Mouse (Mus musculus) embryonic facial prominence, embryonic 12.5 days (tissue): ENCODE results near the gene Usp39. TPM values are rescaled to one million over a fixed set of nuclear protein-coding genes. Genes with fewer than 3 reads are reported as not detected.

Experiments
- ATAC-seq: fragments of 200-750 bp; cut with Nextera tagmentation; 2 replicates; pipeline ENCODE4 v1.8.0; 2017; ENCODE audit not compliant: insufficient number of reproducible peaks, insufficient read depth, low FRiP score, low TSS enrichment
- H3K27ac ChIP-seq: fragments of 300-500 bp; sonication (generic); 2 replicates; pipeline ENCODE4 v1.5.1; 2016; ENCODE audit warnings: mild to moderate bottlenecking
- H3K27me3 ChIP-seq: fragments of 300-500 bp; sonication (generic); 2 replicates; pipeline ENCODE4 v1.6.1; 2016; ENCODE audit warnings: mild to moderate bottlenecking, moderate library complexity
- H3K36me3 ChIP-seq: fragments of 300-500 bp; sonication (generic); 2 replicates; pipeline ENCODE4 v1.6.1; 2016; ENCODE audit warnings: mild to moderate bottlenecking
- H3K4me1 ChIP-seq: fragments of 300-500 bp; sonication (generic); 2 replicates; pipeline ENCODE4 v1.6.1; 2016
- H3K4me2 ChIP-seq: fragments of 300-500 bp; sonication (generic); replicated peaks from 2 replicates; pipeline ENCODE4 v1.6.1; 2016; ENCODE audit warnings: mild to moderate bottlenecking, moderate library complexity
- H3K4me3 ChIP-seq: fragments of 300-500 bp; sonication (generic); 2 replicates; pipeline ENCODE4 v1.5.1; 2016; ENCODE audit warnings: mild to moderate bottlenecking
- H3K9ac ChIP-seq: fragments of 300-500 bp; sonication (generic); 2 replicates; pipeline ENCODE4 v1.6.1; 2016; ENCODE audit warnings: mild to moderate bottlenecking, moderate library complexity
- H3K9me3 ChIP-seq: fragments of 300-500 bp; sonication (generic); 2 replicates; pipeline ENCODE4 v1.6.1; 2016; ENCODE audit warnings: mild to moderate bottlenecking, moderate library complexity
- WGBS: fragments of 180-500 bp; shearing (Covaris S2); methylation state at CpG from one replicate; pipeline ENCODE4 v1.1.7; 2016; 5-methylcytosine and 5-hydroxymethylcytosine counted together
- polyA plus RNA-seq: library from polyadenylated mRNA; unstranded; fragments of >200 nt; fragmentation: Nextera tagmentation; extraction: Ambion mirVana; gene quantifications from 2 replicates; pipeline ENCODE4 v1.2.1, GENCODE M21; 2016

The Usp39 gene
- polyA plus RNA-seq, 1 experiment from 2014 or later, result 64.5 TPM

- no peak overlapping the region for H3K4me2 ChIP-seq
- H3K27ac ChIP-seq, result no peak overlapping the region
- H3K9ac ChIP-seq, result no peak overlapping the region
- no peaks in the 10 kb centered on the region for H3K9me3 ChIP-seq
- WGBS, result 83% methylated on average over 11 of the region's 11 CpGs
- no peak for ATAC-seq
- no peaks in the 10 kb centered on the region for H3K4me1 ChIP-seq
- H3K4me3 ChIP-seq, result no peak overlapping the region
- H3K27me3 ChIP-seq, result no peaks in the 10 kb centered on the region
- peaks cover 67% of the 10 kb centered on the region for H3K36me3 ChIP-seq
These were observed 26.0 kb downstream of the Usp39 start for GRCm38 (mm10) chr6:72319019-72319418.

GRCm38 (mm10) chr6:72318440-72318839 lies 26.5 kb downstream of the Usp39 start:
- H3K4me3 ChIP-seq, result no peak overlapping the region
- no peaks in the 10 kb centered on the region for H3K4me1 ChIP-seq
- no peak overlapping the region for H3K27ac ChIP-seq
- no peak overlapping the region for H3K4me2 ChIP-seq
- no peaks in the 10 kb centered on the region for H3K9me3 ChIP-seq
- H3K9ac ChIP-seq, result no peak overlapping the region
- peaks cover 67% of the 10 kb centered on the region for H3K36me3 ChIP-seq
- 76% methylated on average over 5 of the region's 5 CpGs for WGBS
- no peaks in the 10 kb centered on the region for H3K27me3 ChIP-seq
- ATAC-seq, result no peak

- H3K27me3 ChIP-seq, result no peaks in the 10 kb centered on the region
- peaks cover 59% of the 10 kb centered on the region for H3K36me3 ChIP-seq
- no peak overlapping the region for H3K4me2 ChIP-seq
- no peak overlapping the region for H3K27ac ChIP-seq
- no peaks in the 10 kb centered on the region for H3K9me3 ChIP-seq
- no peak overlapping the region for H3K4me3 ChIP-seq
- no peaks in the 10 kb centered on the region for H3K4me1 ChIP-seq
- 67% methylated on average over 1 of the region's 1 CpGs for WGBS
- no peak overlapping the region for H3K9ac ChIP-seq
- ATAC-seq, result no peak
These were observed 28.9 kb downstream of the Usp39 start for GRCm38 (mm10) chr6:72316044-72316443.

GRCm38 (mm10) chr6:72315384-72315783 lies 29.6 kb downstream of the Usp39 start:
- Histone ChIP-seq H3K27ac (no peak overlapping the region), H3K36me3 (peaks cover 52% of the 10 kb centered on the region), H3K9me3 (no peaks in the 10 kb centered on the region), H3K4me1 (no peaks in the 10 kb centered on the region), H3K4me2 (no peak overlapping the region), H3K4me3 (no peak overlapping the region), H3K27me3 (no peaks in the 10 kb centered on the region), H3K9ac (no peak overlapping the region)
- 84% methylated on average over 2 of the region's 2 CpGs for WGBS
- no peak for ATAC-seq

- Histone ChIP-seq H3K4me2 (no peak overlapping the region), H3K9ac (no peak overlapping the region), H3K4me3 (no peak overlapping the region), H3K9me3 (no peaks in the 10 kb centered on the region), H3K4me1 (no peaks in the 10 kb centered on the region), H3K27ac (no peak overlapping the region), H3K36me3 (peaks cover 34% of the 10 kb centered on the region), H3K27me3 (no peaks in the 10 kb centered on the region)
- WGBS, result 88% methylated on average over 11 of the region's 11 CpGs
- no peak for ATAC-seq
These were observed 31.7 kb downstream of the Usp39 start for GRCm38 (mm10) chr6:72313124-72313867.

- no peaks in the 10 kb centered on the region for H3K27me3 ChIP-seq
- H3K9ac ChIP-seq, result no peak overlapping the region
- no peak overlapping the region for H3K4me2 ChIP-seq
- no peak overlapping the region for H3K4me3 ChIP-seq
- H3K36me3 ChIP-seq, result peaks cover 23% of the 10 kb centered on the region
- H3K27ac ChIP-seq, result no peak overlapping the region
- no peaks in the 10 kb centered on the region for H3K9me3 ChIP-seq
- ATAC-seq, result no peak
- 88% methylated on average over 3 of the region's 3 CpGs for WGBS
- no peaks in the 10 kb centered on the region for H3K4me1 ChIP-seq
These were observed 32.8 kb downstream of the Usp39 start for GRCm38 (mm10) chr6:72312198-72312597.

GRCm38 (mm10) chr6:72303510-72303909 lies 41.5 kb downstream of the Usp39 start:
- no peak for ATAC-seq
- H3K27ac ChIP-seq, result no peak overlapping the region
- peaks cover 7% of the 10 kb centered on the region for H3K4me1 ChIP-seq

GRCm38 (mm10) chr6:72302349-72302925 lies 42.5 kb downstream of the Usp39 start:
- WGBS, result 87% methylated on average over 11 of the region's 11 CpGs
- no peak for ATAC-seq
- H3K4me2 ChIP-seq, result no peak overlapping the region

More at GRCm38 (mm10) chr6:72303510-72303909, 41.5 kb downstream of the Usp39 start:
- Histone ChIP-seq H3K9ac (no peak overlapping the region), H3K9me3 (no peaks in the 10 kb centered on the region), H3K4me3 (no peak overlapping the region), H3K27me3 (no peaks in the 10 kb centered on the region), H3K36me3 (no peaks in the 10 kb centered on the region), H3K4me2 (no peak overlapping the region)
- 42% methylated on average over 9 of the region's 9 CpGs for WGBS

GRCm38 (mm10) chr6:72297825-72298224 lies 47.2 kb downstream of the Usp39 start:
- no peaks in the 10 kb centered on the region for H3K27me3 ChIP-seq
- no peak overlapping the region for H3K27ac ChIP-seq
- H3K9ac ChIP-seq, result no peak overlapping the region
- no peak for ATAC-seq
- no peaks in the 10 kb centered on the region for H3K9me3 ChIP-seq
- whole genome bisulfite sequencing, result 70% methylated on average over 3 of the region's 3 CpGs
- no peak overlapping the region for H3K4me2 ChIP-seq
- no peaks in the 10 kb centered on the region for H3K36me3 ChIP-seq
- no peak overlapping the region for H3K4me3 ChIP-seq
- H3K4me1 ChIP-seq, result no peaks in the 10 kb centered on the region

More at GRCm38 (mm10) chr6:72302349-72302925, 42.5 kb downstream of the Usp39 start:
- Histone ChIP-seq H3K27me3 (no peaks in the 10 kb centered on the region), H3K4me3 (no peak overlapping the region), H3K9me3 (no peaks in the 10 kb centered on the region), H3K9ac (no peak overlapping the region), H3K27ac (no peak overlapping the region), H3K4me1 (peaks cover 7% of the 10 kb centered on the region), H3K36me3 (no peaks in the 10 kb centered on the region)

GRCm38 (mm10) chr6:72292972-72293651 lies 51.9 kb downstream of the Usp39 start:
- Histone ChIP-seq H3K27ac (no peak overlapping the region), H3K27me3 (no peaks in the 10 kb centered on the region), H3K36me3 (no peaks in the 10 kb centered on the region), H3K9ac (no peak overlapping the region), H3K4me2 (no peak overlapping the region), H3K4me3 (no peak overlapping the region), H3K4me1 (no peaks in the 10 kb centered on the region), H3K9me3 (peaks cover 8% of the 10 kb centered on the region; the same call in 1 of the 2 replicates)
- WGBS, result 83% methylated on average over 12 of the region's 12 CpGs
- no peak for ATAC-seq

GRCm38 (mm10) chr6:72289484-72289883 lies 55.5 kb downstream of the Usp39 start:
- H3K9ac ChIP-seq, result no peak overlapping the region
- WGBS, result 93% methylated on average over 3 of the region's 3 CpGs

GRCm38 (mm10) chr6:72283914-72284313 lies 61.1 kb downstream of the Usp39 start:
- WGBS, result 19% methylated on average over 4 of the region's 4 CpGs
- Histone ChIP-seq H3K9me3 (no peaks in the 10 kb centered on the region), H3K4me3 (no peak overlapping the region), H3K4me2 (no peak overlapping the region), H3K36me3 (no peaks in the 10 kb centered on the region), H3K9ac (no peak overlapping the region), H3K4me1 (no peaks in the 10 kb centered on the region), H3K27me3 (no peaks in the 10 kb centered on the region), H3K27ac (no peak overlapping the region)
- no peak for ATAC-seq

More at GRCm38 (mm10) chr6:72289484-72289883, 55.5 kb downstream of the Usp39 start:
- peaks cover 8% of the 10 kb centered on the region; the same call in 1 of the 2 replicates for H3K9me3 ChIP-seq
- no peaks in the 10 kb centered on the region for H3K36me3 ChIP-seq
- no peak for ATAC-seq
- H3K27me3 ChIP-seq, result no peaks in the 10 kb centered on the region
- H3K27ac ChIP-seq, result no peak overlapping the region
- H3K4me2 ChIP-seq, result no peak overlapping the region
- H3K4me1 ChIP-seq, result no peaks in the 10 kb centered on the region
- H3K4me3 ChIP-seq, result no peak overlapping the region
